Mouse (Mus musculus) T-helper 1 cell (primary cell): Measurements from ENCODE around the gene Prkab2.

Source experiments
- in situ Hi-C: fragments of 300-600 bp; cut with MboI, MseI; formaldehyde crosslinking; loops from one replicate; pipeline ENCODE4 v1.15.1; 2025; ENCODE audit warnings: high pct_unique_total_duplicates

Prkab2 gene

DNA sequence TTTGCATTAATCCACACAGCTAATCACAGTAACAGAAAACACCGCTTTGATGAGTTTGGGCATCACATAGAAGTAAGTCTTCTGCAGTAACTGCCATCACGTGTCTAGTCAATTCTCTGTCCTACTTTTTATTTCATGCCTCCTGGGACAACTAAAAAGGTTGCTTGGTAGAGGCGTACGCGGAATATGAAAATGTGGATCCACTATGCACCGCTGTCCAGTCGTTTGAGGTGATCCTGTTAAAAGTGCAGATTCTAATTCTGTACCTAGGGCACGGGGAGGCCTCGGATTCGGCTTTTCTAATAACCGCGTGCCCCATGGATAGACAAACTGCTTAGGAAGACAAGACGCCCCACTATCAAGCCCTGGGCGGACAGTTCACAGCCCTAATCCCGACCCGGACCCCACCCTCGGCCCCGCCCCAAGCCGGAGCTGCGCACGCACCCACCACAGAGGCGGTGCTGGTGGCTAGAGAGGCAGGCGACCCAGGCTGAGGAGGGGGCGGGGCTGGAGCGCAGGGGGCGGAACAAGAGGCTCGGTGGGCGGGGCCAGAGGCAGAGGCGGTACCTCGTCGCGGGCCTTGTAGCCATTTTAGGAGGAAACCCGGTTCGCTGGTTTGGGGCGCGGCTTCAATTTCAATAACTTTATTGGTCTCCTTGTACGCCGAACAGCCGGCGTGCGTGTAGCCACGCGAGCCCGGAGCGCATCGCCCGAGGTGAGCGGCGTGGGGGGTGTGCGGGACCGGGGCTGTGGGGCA, at the start of gene Prkab2:
Prkab2 (plus strand) TSS at position 539 of the 757 bp plus-strand sequence.
- in situ Hi-C loops: no loop called here

DNA sequence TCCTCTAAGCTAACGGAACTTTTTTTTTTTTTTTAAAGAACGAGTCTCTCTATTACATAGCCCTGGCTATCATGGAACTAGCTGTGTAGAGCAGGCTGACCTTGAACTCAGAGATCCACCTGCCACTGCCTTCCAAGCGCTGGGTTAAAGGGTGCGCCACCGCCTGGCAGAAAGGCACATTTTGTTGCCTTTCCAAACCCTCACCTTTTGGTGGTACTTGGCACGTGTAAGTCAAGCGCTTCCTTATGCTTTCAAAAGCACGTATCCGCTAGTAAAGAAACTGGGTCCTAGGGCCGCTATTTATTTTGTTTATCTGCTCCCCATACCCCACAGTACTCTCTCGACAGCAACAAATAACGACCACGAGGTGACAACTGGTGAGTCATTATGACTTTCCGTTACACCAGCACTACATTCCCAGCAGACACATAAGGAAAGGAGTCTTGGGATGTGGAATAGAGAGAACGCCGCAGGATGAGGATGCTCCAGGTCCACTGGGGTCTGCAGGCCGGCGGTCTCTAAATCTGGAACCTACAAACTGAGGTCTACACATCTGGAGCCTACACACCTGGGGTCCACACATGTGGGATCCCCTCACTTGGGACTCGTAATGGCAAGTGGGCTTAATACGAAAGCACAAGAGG, 48.7 kb upstream of the Prkab2 start:
- in situ Hi-C loops: no loop called here

DNA sequence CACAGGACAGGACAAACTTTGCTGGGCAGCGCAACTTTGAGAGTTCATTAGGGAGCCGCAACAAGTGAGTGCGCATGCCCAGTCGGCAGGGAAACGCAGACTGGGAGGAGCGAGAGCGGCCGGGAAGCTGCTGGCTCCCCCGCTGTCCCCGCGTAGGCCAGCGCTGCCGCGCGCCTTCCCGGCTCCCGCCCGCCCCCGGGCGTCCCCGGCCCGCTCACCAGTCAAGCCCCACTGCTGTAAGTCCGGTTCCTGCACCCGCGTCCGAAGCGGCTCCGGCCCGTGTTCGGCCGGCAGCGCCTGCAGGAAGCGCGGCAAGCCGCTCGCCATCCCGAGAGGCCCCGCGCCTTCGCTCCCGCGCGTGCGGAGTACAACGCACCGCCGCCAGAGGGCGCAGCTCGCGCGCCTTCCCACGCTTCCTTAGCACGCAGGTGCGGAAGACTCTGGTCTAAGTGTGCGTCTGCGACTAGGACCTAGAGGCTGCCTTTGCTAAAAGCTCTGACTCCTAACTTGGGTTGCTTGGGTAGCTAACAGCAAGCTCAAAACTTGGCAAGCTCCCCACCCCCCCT, 48.1 kb upstream of the Prkab2 start, which contains the start of gene Chd1l:
Chd1l (minus strand) TSS at position 359 of the 566 bp plus-strand sequence.
- in situ Hi-C loops: loop anchor here (5.0 kb wide), 1 partner anchor 42 kb away; no protein-coding TSS in a partner anchor

DNA sequence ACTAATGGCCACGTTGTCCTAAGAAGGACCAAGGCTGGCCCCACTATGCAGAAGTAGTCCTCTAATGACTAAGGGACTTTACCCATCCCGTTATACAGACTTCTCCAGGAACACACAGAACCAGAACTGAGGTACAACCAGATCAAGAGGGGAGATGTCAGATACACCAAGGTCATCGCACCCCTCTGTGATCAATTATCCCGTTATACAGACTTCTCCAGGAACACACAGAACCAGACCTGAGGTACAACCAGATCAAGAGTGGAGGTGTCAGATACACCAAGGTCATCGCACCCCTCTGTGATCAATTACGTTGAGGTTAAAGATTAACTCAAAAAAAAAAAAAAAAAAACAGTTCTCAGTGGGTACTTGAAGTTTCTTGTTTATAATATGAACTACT, 47.0 kb upstream of the Prkab2 start:
- in situ Hi-C loops: loop anchor here (5.0 kb wide), 1 partner anchor 41 kb away; no protein-coding TSS in a partner anchor

DNA sequence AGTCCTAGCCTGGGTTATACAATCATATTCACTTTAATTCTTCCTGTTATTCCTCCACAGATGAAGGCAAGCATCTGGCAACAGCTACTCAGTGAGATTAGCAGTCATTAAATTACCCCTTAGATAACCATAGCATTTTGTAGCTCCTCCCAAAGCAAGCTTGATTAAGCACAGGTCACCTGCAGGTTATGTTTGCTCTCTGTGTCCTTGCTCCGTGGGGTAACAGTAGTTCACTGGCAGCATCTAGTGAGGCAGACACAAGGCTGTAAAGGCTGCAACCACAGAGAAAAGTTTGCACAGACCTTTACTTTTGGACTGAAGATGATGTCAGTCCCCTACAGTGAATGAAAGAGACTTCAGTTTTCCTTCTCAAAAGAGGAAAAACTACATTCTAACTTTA, 42.8 kb upstream of the Prkab2 start:
- in situ Hi-C loops: no loop called here

DNA sequence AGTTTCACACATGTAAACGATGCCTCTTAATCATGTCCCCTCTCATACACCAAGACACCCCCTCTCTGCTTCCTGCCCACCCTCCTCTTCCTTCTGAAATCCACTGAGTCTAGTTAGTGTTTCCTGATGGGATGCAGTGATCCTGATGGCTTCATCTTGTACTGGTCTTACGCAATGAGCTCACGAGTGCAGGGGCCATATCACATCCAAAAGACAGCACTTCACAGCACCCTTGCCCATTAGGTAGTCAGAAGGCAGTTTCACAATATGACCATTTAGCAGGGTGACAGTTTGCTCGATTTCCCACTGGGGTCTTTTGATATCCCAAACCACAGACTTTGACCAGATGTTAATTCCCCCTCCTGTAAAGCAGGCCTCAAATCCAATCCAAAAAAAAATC, 42.1 kb upstream of the Prkab2 start:
- in situ Hi-C loops: no loop called here

DNA sequence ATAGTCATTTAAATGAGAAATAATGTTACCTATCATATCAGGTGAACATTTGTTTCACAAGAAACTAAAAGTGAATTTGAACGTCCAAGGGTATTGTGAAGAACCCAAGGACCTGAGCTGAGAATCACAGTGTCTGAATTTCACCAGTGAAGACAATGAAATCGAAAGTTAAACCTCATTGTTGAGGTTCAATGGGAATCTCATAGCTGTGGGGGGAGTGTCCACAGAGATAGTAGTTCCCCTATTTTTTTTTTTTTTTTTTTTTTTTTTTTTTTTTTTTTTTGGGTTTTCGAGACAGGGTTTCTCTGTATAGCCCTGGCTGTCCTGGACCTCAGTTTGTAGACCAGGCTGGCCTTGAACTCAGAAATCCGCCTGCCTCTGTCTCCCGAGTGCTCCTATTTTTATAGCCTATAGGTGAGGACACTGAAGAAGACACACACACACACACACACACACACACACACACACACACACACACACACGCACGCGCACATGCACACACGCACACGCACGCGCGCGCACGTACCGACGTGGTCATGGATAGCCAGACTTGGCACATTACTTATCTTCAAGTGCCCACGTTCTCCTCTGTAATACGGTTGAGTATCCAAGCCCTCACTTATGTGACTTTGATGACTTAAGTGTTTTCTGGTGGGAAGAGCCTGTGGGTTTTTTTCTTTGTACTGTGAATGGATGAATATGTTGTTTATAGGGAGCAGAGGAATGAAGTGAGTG, 40.7 kb upstream of the Prkab2 start:
- in situ Hi-C loops: no loop called here

DNA sequence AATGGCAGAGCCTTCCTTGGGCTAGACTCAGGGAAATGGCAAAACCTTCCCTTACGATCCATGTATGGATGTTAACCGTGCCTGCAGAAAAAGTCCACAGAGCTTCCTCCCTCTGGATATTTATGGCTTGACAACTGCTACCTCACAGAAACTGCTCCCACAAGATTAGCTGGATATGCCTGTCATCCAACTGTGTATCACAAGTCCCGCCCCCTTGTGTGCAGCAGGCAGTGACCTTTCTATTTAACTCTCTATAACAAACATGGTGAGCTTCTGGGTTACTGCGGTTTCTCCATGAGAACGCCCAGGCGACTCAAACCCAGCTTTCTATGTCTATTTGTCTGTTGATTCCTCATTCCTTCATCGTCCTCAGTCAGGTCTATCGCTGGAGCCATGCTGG, 40.1 kb upstream of the Prkab2 start:
- in situ Hi-C loops: no loop called here

DNA sequence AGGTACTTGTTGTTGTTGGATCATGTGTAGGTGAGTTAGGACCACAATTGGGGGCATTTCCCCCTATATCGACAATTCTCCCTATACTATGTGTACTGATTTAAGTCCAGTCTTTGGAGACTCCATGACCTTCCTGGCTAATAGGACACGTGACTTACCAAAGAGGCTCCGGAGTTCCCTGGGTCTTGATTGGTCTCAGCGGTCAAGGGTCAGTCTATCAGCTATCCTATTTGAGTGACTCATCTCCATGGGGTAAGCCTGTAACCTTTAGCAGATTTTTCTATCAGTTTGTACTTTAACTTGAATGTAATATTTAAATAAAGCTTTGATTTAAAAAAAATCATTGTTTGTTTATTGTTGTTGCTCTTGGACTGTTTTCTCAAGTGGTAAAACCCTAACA, 37.3 kb upstream of the Prkab2 start:
- in situ Hi-C loops: no loop called here

DNA sequence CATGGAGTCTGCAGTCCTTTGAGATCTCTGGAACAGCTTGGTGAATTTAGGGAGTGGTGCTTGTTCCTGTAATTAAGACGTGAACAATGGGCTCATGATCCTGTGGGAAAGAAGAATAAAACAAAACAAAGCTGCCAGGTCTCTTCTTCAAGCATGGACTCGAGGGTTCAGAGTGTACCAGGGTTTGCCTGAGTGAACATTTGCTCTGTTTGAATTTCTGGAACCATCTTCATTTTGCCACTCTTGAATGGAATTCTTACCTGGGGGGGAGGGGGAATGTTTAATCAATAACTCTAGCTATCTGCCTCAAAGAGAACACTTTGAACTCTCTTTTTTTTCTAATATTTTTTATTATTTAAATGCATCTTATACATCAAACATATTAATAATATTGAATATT, 33.4 kb upstream of the Prkab2 start:
- in situ Hi-C loops: no loop called here

DNA sequence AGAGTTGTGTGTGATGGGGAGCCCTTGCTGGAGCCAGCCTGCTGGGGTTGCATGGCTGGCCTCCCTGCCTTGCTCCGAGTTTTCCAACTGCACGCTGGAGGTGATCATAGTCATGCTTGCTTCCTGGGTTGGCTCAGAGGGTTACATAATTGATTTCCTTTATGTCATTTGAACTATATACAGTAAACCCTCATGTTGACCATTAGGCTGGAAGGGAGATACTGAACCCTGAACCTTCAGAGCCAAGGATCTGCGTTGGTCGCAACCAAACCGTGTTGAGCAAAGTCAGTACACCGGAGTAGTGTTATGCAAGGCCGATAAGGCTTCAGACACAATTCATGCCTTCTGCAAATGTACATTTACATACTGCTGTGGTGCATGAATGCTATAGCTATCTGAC, 30.1 kb upstream of the Prkab2 start:
- in situ Hi-C loops: no loop called here

DNA sequence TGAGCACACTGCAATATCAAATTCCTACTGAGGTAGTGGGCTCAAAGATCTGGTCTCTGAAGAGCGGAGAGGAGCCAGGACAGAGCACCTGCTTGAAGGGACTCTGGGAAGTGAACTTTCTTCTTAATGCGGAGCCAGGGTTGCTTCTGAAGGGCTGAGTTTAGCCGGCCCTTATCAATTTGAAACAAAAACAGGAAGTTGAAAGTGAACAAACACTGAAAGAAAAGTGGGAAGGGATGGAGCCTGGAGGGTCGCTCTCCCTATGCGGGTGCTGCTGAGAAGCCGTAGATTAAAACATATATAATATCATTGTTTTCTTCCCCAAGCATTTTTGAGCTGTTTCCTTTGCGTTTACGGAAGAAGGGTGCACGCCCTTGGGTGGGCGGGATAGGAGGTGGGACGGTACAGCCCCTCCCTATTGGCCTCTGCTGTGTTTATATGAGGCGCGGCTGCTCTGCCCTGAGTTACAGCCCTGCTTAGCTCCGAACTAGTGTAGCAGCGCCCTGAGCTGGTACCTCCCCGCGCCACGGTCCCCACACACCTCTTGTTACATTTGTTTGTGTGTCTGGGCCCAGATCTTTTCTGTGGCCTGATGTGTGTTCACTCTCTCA, 29.5 kb upstream of the Prkab2 start, which contains the start of gene Fmo5:
Fmo5 (plus strand) TSS at position 414 of the 611 bp plus-strand sequence.
- in situ Hi-C loops: no loop called here

DNA sequence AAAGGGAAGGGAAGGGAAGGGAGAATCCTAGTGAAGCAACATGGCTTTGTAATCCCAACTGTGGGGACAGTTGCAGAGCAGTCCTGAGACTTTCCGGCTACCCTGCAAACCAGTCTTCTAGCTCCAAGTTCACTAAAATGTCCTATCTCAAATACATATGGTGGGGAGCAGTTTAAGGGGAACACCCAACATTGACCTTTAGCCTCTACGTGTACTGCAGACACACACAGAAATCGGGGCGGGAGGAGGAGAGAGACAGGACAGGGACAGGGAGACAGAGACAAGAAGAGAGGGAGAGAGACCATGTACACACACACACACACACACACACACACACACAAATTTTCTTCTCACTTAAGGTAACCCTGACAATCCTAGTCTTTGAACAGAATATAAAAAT, 28.1 kb upstream of the Prkab2 start:
- in situ Hi-C loops: no loop called here

DNA sequence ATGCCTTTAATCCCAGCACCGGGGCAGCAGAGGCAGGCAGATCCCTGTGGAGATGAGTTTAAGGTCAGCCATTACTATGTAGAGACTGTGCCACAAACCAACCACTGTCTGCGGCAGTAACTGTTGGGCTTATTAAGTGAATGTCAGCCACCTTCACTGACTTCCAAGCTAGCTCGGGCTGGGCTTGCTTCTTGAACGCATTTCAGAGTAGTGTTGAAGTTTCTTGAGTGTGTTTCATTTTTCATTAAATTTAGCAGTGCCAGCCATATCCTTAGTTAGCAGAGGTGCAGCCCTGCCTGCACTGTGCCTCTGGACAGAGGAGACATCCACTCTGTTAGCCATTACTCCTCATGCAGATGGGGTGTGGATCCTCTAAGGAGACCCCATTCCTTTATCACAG, 27.2 kb upstream of the Prkab2 start:
- in situ Hi-C loops: no loop called here

DNA sequence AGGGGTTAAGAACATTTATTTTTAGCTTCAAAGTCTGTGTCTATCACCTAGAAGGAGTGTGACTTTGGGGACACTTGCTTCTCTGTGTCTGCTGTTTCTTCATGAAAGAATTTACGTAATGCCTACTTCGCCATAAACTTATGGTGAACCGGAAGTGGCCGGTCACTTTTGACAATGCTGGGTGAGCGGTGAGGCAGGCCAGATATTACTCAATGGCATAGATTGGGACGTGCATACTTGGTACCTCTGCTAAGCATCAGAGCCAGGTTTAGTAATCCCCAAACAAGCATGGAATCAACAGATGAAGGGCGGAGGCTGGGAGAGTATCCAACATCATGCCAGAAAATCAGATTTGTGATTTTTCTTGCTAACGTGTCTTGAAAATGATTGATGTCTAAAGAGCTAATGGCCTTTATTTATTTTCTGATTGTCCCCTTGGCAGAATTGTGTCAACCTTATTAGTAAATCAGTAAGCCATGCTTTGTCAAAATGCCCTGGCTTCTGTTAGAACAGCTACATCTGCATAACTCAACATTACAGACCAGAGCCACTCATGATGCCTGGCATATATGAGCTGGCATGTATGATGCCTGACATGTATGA, 26.6 kb upstream of the Prkab2 start:
- in situ Hi-C loops: no loop called here

DNA sequence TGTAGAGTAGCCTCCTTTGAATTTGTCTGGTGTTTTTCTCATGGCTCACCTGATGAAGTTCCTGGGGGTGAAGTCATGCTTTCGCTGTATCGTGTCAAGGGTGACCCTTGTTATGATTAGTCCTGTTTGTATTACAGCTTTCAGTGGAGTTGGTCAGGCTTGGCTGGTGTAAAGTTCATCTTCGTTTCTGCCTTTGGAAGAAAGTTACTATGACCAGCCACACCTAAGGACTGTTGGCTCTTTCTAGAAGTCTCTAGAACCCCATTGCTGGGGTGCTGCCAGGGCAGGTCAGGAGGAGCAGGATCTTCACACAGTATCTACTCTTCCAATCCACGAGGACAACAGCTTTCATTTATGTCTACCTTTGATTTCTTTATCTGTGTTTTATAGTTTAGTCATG, 24.5 kb upstream of the Prkab2 start:
- in situ Hi-C loops: no loop called here

DNA sequence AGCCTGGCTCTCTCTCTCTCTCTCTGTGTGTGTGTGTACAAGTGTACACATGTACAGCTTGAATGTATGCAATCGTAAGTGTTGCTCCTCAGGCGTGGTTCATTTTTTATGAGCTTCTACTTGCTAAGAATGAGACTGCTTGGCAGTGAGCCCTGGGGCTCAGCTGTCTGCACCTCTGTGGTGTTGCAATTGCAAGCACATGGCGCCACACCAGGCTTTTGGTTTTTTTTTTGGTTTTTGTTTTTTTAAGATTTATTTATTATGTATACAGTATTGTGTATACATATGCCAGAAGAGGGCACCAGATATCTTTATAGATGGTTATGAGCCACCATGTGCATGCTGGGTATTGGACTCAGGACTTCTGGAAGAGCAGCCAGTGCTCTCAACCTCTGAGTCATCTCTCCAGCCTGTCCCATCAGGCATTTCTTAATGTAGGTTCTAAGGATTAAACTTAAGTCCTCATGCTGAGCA, 23.7 kb upstream of the Prkab2 start:
- in situ Hi-C loops: no loop called here

DNA sequence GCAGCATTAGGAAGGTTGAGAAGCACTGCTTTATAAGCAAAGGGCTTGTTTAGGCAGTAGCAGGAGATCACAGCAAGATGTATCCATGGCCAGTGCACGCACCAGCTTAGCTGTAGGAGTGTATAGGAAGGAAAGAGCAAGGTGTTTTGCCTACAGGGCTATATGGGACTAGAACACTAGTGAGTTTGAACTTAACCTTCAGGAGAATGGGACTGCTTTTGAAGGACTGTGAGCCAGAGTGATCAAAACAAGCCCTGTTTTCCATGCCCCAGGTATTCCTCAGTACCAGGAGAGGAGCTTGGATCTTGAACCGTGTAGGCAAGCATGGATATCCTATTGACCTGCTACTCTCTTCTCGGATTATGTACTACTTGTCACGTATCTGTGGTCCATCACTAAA, 16.6 kb upstream of the Prkab2 start:
- in situ Hi-C loops: no loop called here

DNA sequence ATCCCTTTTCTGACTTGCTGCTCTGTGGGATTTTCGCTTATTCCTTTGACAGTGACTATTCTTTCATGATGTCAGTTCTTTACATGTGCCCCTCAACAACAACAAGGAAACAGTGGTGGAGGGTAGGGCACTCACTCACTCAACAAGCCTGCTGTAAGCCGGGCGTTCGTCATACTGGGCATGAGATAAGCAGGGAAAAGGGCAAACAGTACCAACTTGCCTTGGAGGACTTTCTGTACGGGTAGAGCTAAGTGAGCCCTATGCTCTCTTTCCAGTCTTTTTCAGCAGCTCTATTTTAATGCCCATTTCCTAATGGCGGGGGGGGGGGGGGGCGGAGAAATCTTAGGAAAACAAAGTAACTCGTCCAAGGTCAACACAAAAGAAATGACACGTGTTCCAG, 16.0 kb upstream of the Prkab2 start:
- in situ Hi-C loops: no loop called here

DNA sequence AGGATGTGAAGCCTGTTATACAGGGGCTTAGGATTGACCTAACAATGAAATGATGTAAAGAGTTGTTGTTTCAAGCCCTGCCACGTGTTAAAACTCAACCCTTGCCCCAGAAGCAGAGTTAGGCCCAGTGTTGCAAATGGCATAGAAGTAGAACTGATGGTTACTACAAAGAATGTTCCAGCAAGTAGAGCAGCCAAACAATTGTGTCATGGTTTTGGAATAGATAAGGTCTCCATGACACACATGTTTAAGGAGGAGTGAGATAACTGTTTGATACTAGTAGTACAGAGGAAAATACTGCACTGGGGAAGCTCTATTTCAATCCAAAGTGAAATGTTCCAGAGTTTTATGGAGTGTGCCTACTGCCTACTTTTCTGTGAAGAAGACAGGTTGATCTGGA, 9.5 kb upstream of the Prkab2 start:
- in situ Hi-C loops: no loop called here

DNA sequence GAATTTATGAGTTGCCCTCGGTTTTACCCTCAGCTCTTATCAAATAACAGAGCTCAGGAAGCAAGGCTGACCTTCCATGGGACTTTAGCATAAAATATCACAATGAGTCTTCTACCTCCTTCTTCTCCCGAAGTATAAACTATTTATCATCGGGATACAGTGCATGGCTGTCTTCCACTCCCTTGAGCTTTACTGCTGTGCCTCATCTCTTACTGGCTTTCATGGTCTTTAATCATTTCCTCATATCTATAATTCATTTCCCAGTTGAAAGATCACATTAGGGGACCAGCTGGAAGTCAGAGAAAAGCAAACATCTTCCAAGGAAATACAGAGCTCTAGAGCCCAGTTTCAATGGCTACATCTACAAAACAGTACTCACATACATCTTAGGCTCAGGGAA, 9.0 kb upstream of the Prkab2 start:
- in situ Hi-C loops: no loop called here
